Comparison of ENCODE assay signal across 33 mouse cellular contexts in genomic region chr6:106946227-106946927, GRCm38 (mm10).
DNase-seq lines count a peak whose midpoint lies in the region; ATAC-seq and TF ChIP-seq lines count a peak whose summit lies in the region.
"Had no signal": no experiment of that assay in that cellular context is flagged by ENCODE, and none has a peak within 500 bp of the region (broad histone marks: within the 10 kb centered on the region; RNA-seq: fewer than 3 reads in every experiment).

No protein-coding gene starts in this region.

- DNase-seq in hindbrain, embryonic 11.5 days (ENCODE audit: low spot score): no peak
- peak; percentile 10 for DNase-seq in urinary bladder, postnatal 14 days (ENCODE audit: low spot score)
- no peak for DNase-seq in urinary bladder, postnatal 4 days (ENCODE audit: low spot score in 2 of 2)
- DNase-seq in stomach, postnatal 0 days (ENCODE audit: low spot score): peak; percentile 14
- DNase-seq in right cerebral cortex, postnatal 14 days: no peak
- no peak for DNase-seq in kidney, postnatal 4 days
- DNase-seq: adrenal gland, postnatal 10 days; cerebellum, adult 11 months; cerebellum, adult 9-10 months; cerebellum, postnatal 36 days; embryo, embryonic 11 days; gastrocnemius, postnatal 36 days; heart, adult 2 months; heart, postnatal 4 days; kidney, adult 18-20 months; kidney, postnatal 25 days; layer of hippocampus, postnatal 36 days; left cerebral cortex, postnatal 4 days; lung, adult 2 months; lung, postnatal 10 days; thymus, adult 2 months; thymus, postnatal 36 days had no signal

- H3K27ac ChIP-seq in hindbrain, embryonic 12.5 days: no peak overlapping the region
- H3K27ac ChIP-seq in hindbrain, embryonic 11.5 days (ENCODE audit: low read depth, low read length): no peak overlapping the region
- no peak overlapping the region for H3K27ac ChIP-seq in neural tube, embryonic 14.5 days (ENCODE audit: low read depth, low read length)
- no peak overlapping the region for H3K27ac ChIP-seq in stomach, postnatal 0 days (replicated peaks)
- H3K27ac ChIP-seq: embryonic facial prominence, embryonic 15.5 days; heart, adult 2 months; kidney, embryonic 15.5 days; liver, embryonic 14.5 days; macrophage; midbrain, embryonic 13.5 days had no signal

- no peak for TF ChIP-seq CTCF in stomach, postnatal 0 days (IDR thresholded peaks at IDR 0.05; ENCODE audit: low read depth)

- WGBS in hindbrain, embryonic 12.5 days: 74% methylated on average over 3 of the region's 3 CpGs
- WGBS in hindbrain, embryonic 11.5 days: 76% methylated on average over 3 of the region's 3 CpGs
- WGBS in neural tube, embryonic 14.5 days: 46% methylated on average over 3 of the region's 3 CpGs
- WGBS in stomach, postnatal 0 days: 37% methylated on average over 3 of the region's 3 CpGs

- no peak for TF ChIP-seq EP300 in stomach, postnatal 0 days (optimal IDR thresholded peaks at IDR 0.05)

- H3K36me3 ChIP-seq in hindbrain, embryonic 12.5 days: no peaks in the 10 kb centered on the region
- H3K36me3 ChIP-seq in hindbrain, embryonic 11.5 days (ENCODE audit: control insufficient read depth, insufficient read depth, low read length): no peaks in the 10 kb centered on the region
- no peaks in the 10 kb centered on the region for H3K36me3 ChIP-seq in neural tube, embryonic 14.5 days (ENCODE audit: control insufficient read depth, insufficient read depth, low read length)
- no peaks in the 10 kb centered on the region for H3K36me3 ChIP-seq in stomach, postnatal 0 days (ENCODE audit: control insufficient read depth, insufficient read depth, low read length)
- H3K36me3 ChIP-seq: embryonic facial prominence, embryonic 15.5 days; heart, embryonic 12.5 days; kidney, embryonic 15.5 days; midbrain, embryonic 13.5 days had no signal

- no peak overlapping the region for H3K4me3 ChIP-seq in hindbrain, embryonic 12.5 days
- H3K4me3 ChIP-seq in hindbrain, embryonic 11.5 days (ENCODE audit: low read depth, low read length): no peak overlapping the region
- H3K4me3 ChIP-seq in neural tube, embryonic 14.5 days (ENCODE audit: low read depth, low read length): no peak overlapping the region
- no peak overlapping the region for H3K4me3 ChIP-seq in stomach, postnatal 0 days (ENCODE audit: low read depth, low read length)
- H3K4me3 ChIP-seq: embryonic facial prominence, embryonic 15.5 days; heart, adult 2 months; heart, embryonic 12.5 days; kidney, embryonic 15.5 days; midbrain, embryonic 13.5 days had no signal

- ATAC-seq in hindbrain, embryonic 12.5 days (ENCODE audit: low FRiP score): peak; percentile 46; the same call in 1 of the 2 replicates
- no peak for ATAC-seq in hindbrain, embryonic 11.5 days (ENCODE audit: low FRiP score)
- peak; percentile 79 for ATAC-seq in neural tube, embryonic 14.5 days (ENCODE audit: low read depth)
- peak; percentile 84 for ATAC-seq in stomach, postnatal 0 days (ENCODE audit: low FRiP score, low TSS enrichment)
- ATAC-seq: forebrain, embryonic 14.5 days; hindbrain, embryonic 16.5 days; midbrain, embryonic 13.5 days; Patski had no signal

- H3K4me2 ChIP-seq in hindbrain, embryonic 12.5 days (replicated peaks): no peak overlapping the region
- no peak overlapping the region for H3K4me2 ChIP-seq in hindbrain, embryonic 11.5 days (replicated peaks; ENCODE audit: low read depth, low read length)
- H3K4me2 ChIP-seq in neural tube, embryonic 14.5 days (ENCODE audit: low read depth, low read length): no peak overlapping the region
- no peak overlapping the region for H3K4me2 ChIP-seq in stomach, postnatal 0 days (replicated peaks; ENCODE audit: low read depth)
- H3K4me2 ChIP-seq: embryonic facial prominence, embryonic 15.5 days; heart, embryonic 12.5 days; kidney, embryonic 15.5 days; midbrain, embryonic 13.5 days had no signal

- H3K27me3 ChIP-seq in hindbrain, embryonic 12.5 days: no peaks in the 10 kb centered on the region
- H3K27me3 ChIP-seq in hindbrain, embryonic 11.5 days (ENCODE audit: control insufficient read depth, insufficient read depth, low read length): no peaks in the 10 kb centered on the region
- no peaks in the 10 kb centered on the region for H3K27me3 ChIP-seq in neural tube, embryonic 14.5 days (ENCODE audit: control insufficient read depth, insufficient read depth, low read length)
- H3K27me3 ChIP-seq in stomach, postnatal 0 days (ENCODE audit: control insufficient read depth, insufficient read depth, low read length): no peaks in the 10 kb centered on the region
- H3K27me3 ChIP-seq: embryonic facial prominence, embryonic 15.5 days; heart, embryonic 12.5 days; kidney, embryonic 15.5 days; midbrain, embryonic 13.5 days; Patski had no signal

- no peaks in the 10 kb centered on the region for H3K4me1 ChIP-seq in hindbrain, embryonic 12.5 days
- no peaks in the 10 kb centered on the region for H3K4me1 ChIP-seq in hindbrain, embryonic 11.5 days (replicated peaks; ENCODE audit: control insufficient read depth, insufficient read depth, low read length)
- H3K4me1 ChIP-seq in neural tube, embryonic 14.5 days (ENCODE audit: control insufficient read depth, insufficient read depth, low read length): 0 out of 2 replicates have a peak, but pooled peaks cover 6% of the 10 kb centered on the region
- no peaks in the 10 kb centered on the region for H3K4me1 ChIP-seq in stomach, postnatal 0 days (replicated peaks; ENCODE audit: control insufficient read depth, insufficient read depth)
- H3K4me1 ChIP-seq: embryonic facial prominence, embryonic 15.5 days; heart, embryonic 12.5 days; kidney, embryonic 15.5 days; midbrain, embryonic 13.5 days had no signal

- H3K9ac ChIP-seq in hindbrain, embryonic 12.5 days: no peak overlapping the region
- no peak overlapping the region for H3K9ac ChIP-seq in hindbrain, embryonic 11.5 days (ENCODE audit: low read depth, low read length)
- no peak overlapping the region for H3K9ac ChIP-seq in neural tube, embryonic 14.5 days (replicated peaks; ENCODE audit: low read depth, low read length)
- no peak overlapping the region for H3K9ac ChIP-seq in stomach, postnatal 0 days (ENCODE audit: low read length)
- H3K9ac ChIP-seq: embryonic facial prominence, embryonic 15.5 days; heart, embryonic 12.5 days; kidney, embryonic 15.5 days; liver, embryonic 14.5 days; midbrain, embryonic 13.5 days had no signal

- H3K9me3 ChIP-seq in hindbrain, embryonic 12.5 days (replicated peaks): no peaks in the 10 kb centered on the region
- H3K9me3 ChIP-seq in hindbrain, embryonic 11.5 days (ENCODE audit: control insufficient read depth, low read length): no peaks in the 10 kb centered on the region
- no peaks in the 10 kb centered on the region for H3K9me3 ChIP-seq in neural tube, embryonic 14.5 days (ENCODE audit: control insufficient read depth, low read length)
- no peaks in the 10 kb centered on the region for H3K9me3 ChIP-seq in stomach, postnatal 0 days (ENCODE audit: control insufficient read depth, low read length)
- H3K9me3 ChIP-seq: embryonic facial prominence, embryonic 15.5 days; heart, embryonic 12.5 days; kidney, embryonic 15.5 days; midbrain, embryonic 13.5 days had no signal

Comparison
In these comparisons a context has a peak if more than half of its experiments do, and no peak if none do; other contexts are left out.
1. DNase-seq: peak in urinary bladder, postnatal 14 days (single experiment) and stomach, postnatal 0 days (single experiment); none in hindbrain, embryonic 11.5 days (single experiment), urinary bladder, postnatal 4 days (0 of 2), right cerebral cortex, postnatal 14 days (single experiment) and kidney, postnatal 4 days (0 of 2).